Mouse (Mus musculus) intestine, postnatal 0 days (tissue): ENCODE measurements around the gene Cs. TPM values are rescaled to one million over a fixed set of nuclear protein-coding genes. Genes with fewer than 3 reads are reported as not detected.

Experiments used
- ATAC-seq: fragments of 200-750 bp; cut with Nextera tagmentation; 2 replicates; pipeline ENCODE4 v1.8.0; 2017; ENCODE audit warnings: mild to moderate bottlenecking, moderate TSS enrichment, moderate library complexity
- H3K27ac ChIP-seq: fragments of 300-500 bp; sonication (generic); 2 replicates; pipeline ENCODE4 v1.5.1; 2014; ENCODE audit warnings: mild to moderate bottlenecking, low read depth, low read length, moderate library complexity
- H3K27me3 ChIP-seq: fragments of 300-500 bp; sonication (generic); replicated peaks from 2 replicates; pipeline ENCODE4 v1.6.1; 2014; ENCODE audit warnings: low read length, mixed read lengths; ENCODE audit not compliant: control insufficient read depth, insufficient read depth
- H3K36me3 ChIP-seq: fragments of 300-500 bp; sonication (generic); 2 replicates; pipeline ENCODE4 v1.6.1; 2014; ENCODE audit warnings: mild to moderate bottlenecking, moderate library complexity; ENCODE audit not compliant: control insufficient read depth, insufficient read depth
- H3K4me1 ChIP-seq: fragments of 300-500 bp; sonication (generic); replicated peaks from 2 replicates; pipeline ENCODE4 v1.6.1; 2014; ENCODE audit warnings: antibody characterized with exemption, low read length, mixed read lengths; ENCODE audit not compliant: control insufficient read depth, insufficient read depth
- H3K4me2 ChIP-seq: fragments of 300-500 bp; sonication (generic); replicated peaks from 2 replicates; pipeline ENCODE4 v1.6.1; 2014; ENCODE audit warnings: low read depth, mild to moderate bottlenecking, moderate library complexity
- H3K4me3 ChIP-seq: fragments of 300-500 bp; sonication (generic); 2 replicates; pipeline ENCODE4 v1.5.1; 2014; ENCODE audit warnings: low read depth, low read length
- H3K9ac ChIP-seq: fragments of 300-500 bp; sonication (generic); 2 replicates; pipeline ENCODE4 v1.6.1; 2014; ENCODE audit warnings: mild to moderate bottlenecking, low read depth, low read length
- H3K9me3 ChIP-seq: fragments of 300-500 bp; sonication (generic); 2 replicates; pipeline ENCODE4 v1.6.1; 2016; ENCODE audit warnings: mixed run types; ENCODE audit not compliant: control insufficient read depth
- CTCF ChIP-seq: sonication (generic); IDR thresholded peaks from 2 replicates; pipeline ENCODE4 v1.5.1; 2016; ENCODE audit warnings: low read depth, mild to moderate bottlenecking, control low read depth, antibody characterized with exemption, moderate library complexity
- whole genome bisulfite sequencing: fragments of 180-500 bp; shearing (Covaris S2); extraction: QIAGEN DNeasy Blood & Tissue Kit; methylation state at CpG from one replicate; pipeline ENCODE4 v1.1.7; 2014; 5-methylcytosine and 5-hydroxymethylcytosine counted together
- microRNA-seq: library from miRNA; unstranded; fragments of <30 nt; microRNA quantifications from one replicate; pipeline ENCODE4, GENCODE M21; 2016
- polyA plus RNA-seq: library from polyadenylated mRNA; unstranded; fragments of >200 nt; fragmentation: Nextera tagmentation; extraction: Ambion mirVana; gene quantifications from 2 replicates; pipeline ENCODE4 v1.2.1, GENCODE M21; 2015

Gene Cs
- polyA plus RNA-seq, 1 experiment from 2014 or later: 266 TPM

GRCm38 (mm10) chr10:128412055-128412381, 74.5 kb downstream of the Cs start:
- H3K9ac ChIP-seq: peak overlapping the region; percentile 82
- ATAC-seq: no peak
- peak overlapping the region; percentile 98 for H3K4me3 ChIP-seq
- H3K9me3 ChIP-seq: no peaks in the 10 kb centered on the region
- H3K4me1 ChIP-seq: peaks cover 4% of the 10 kb centered on the region; the same call in 1 of the 2 replicates
- peak overlapping the region; percentile 93 for H3K27ac ChIP-seq
- TF ChIP-seq CTCF: no peak
- H3K36me3 ChIP-seq: peaks cover 16% of the 10 kb centered on the region
- WGBS: 0% methylated on average over 14 of the region's 14 CpGs
- H3K27me3 ChIP-seq: no peaks in the 10 kb centered on the region
- H3K4me2 ChIP-seq: peak overlapping the region; percentile 88

Small RNA genes lying within 50 kb of the gene (microRNA-seq; reads per million reads assigned to microRNA genes)
- gene Gm25361 (not detected), gene Gm26308 (not detected), gene Mir6914 (not detected), gene Mir6915 (not detected)

Other genes starting within 250 kb of the Cs start
- gene Baz2a, start 246.2 kb upstream of the Cs start, polyA plus RNA-seq: 8.1 and 8.6 TPM in 2 replicates
- gene Rbms2, start 157.4 kb upstream of the Cs start, polyA plus RNA-seq: 11.2 and 11.7 TPM in 2 replicates
- gene Gls2, start 143.3 kb upstream of the Cs start, polyA plus RNA-seq: 0.37 and 0.42 TPM in 2 replicates
- 22.9 and 23.2 TPM in 2 replicates for gene Spryd4, start 125.9 kb upstream of the Cs start, polyA plus RNA-seq
- not detected in 2 replicates for gene Mip, start 111.9 kb upstream of the Cs start, polyA plus RNA-seq
- gene Timeless, start 105.7 kb upstream of the Cs start, polyA plus RNA-seq: 8.6 and 10.6 TPM in 2 replicates
- gene Apon, start 83.6 kb upstream of the Cs start, polyA plus RNA-seq: not detected in 2 replicates
- gene Apof, start 69.1 kb upstream of the Cs start, polyA plus RNA-seq: 0.12 TPM in 2 replicates
- gene Stat2, start 67.2 kb upstream of the Cs start, polyA plus RNA-seq: 23.2 and 26.7 TPM in 2 replicates
- 0.22 and 0.46 TPM in 2 replicates for gene Il23a, start 39.0 kb upstream of the Cs start, polyA plus RNA-seq
- gene Pan2, start 34.4 kb upstream of the Cs start, polyA plus RNA-seq: 11.5 and 14.0 TPM in 2 replicates
- gene Cnpy2, start 15.3 kb upstream of the Cs start, polyA plus RNA-seq: 254 and 273 TPM in 2 replicates
- 21.1 and 22.3 TPM in 2 replicates for gene Coq10a, start 31.3 kb downstream of the Cs start, polyA plus RNA-seq
- 4.0 and 4.9 TPM in 2 replicates for gene Ankrd52, start 39.4 kb downstream of the Cs start, polyA plus RNA-seq
- 109 and 114 TPM in 2 replicates for gene Slc39a5, start 63.5 kb downstream of the Cs start, polyA plus RNA-seq
- gene Nabp2, start 73.8 kb downstream of the Cs start, polyA plus RNA-seq: 79.2 and 82.5 TPM in 2 replicates
- 29.1 and 33.1 TPM in 2 replicates for gene Rnf41, start 73.9 kb downstream of the Cs start, polyA plus RNA-seq
- gene Smarcc2, start 121.5 kb downstream of the Cs start, polyA plus RNA-seq: 31.1 and 31.6 TPM in 2 replicates
- 2,493 and 2,543 TPM in 2 replicates for gene Myl6, start 156.4 kb downstream of the Cs start, polyA plus RNA-seq
- gene Myl6b, start 161.0 kb downstream of the Cs start, polyA plus RNA-seq: 1.3 and 1.8 TPM in 2 replicates
- gene Esyt1, start 188.1 kb downstream of the Cs start, polyA plus RNA-seq: 11.7 and 12.5 TPM in 2 replicates
- 10.0 and 10.4 TPM in 2 replicates for gene Zc3h10, start 210.0 kb downstream of the Cs start, polyA plus RNA-seq
- 2,426 and 2,428 TPM in 2 replicates for gene Rpl41, start 211.6 kb downstream of the Cs start, polyA plus RNA-seq
- 65.3 and 66.8 TPM in 2 replicates for gene Pa2g4, start 228.3 kb downstream of the Cs start, polyA plus RNA-seq